Mouse (Mus musculus): ENCODE measurements at regions not wholly inside any gene's neighbourhood (a gene's known extent, or its start where the extent isn't known, plus 50 kb on each side); places are given as distances from the start of the nearest gene placed in this dataset.

DNA sequence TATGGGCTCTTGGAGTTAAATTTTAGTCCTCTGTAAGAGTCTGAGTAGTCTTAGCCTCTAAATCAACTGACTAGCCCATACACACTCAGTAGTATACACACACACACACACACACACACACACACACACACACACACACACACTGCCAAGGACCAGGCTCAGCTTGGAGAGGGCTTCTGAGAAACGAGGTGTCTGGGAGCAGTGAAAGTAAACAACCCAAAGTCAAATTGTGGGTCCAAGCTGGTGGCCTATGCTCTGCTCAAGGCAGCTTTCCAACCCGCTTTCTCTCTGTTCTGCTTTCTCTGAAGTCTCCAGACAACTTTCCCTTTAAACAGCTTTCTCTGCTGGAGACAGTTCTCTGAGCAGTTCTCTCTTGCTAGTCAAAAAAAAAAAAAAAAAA lies 157.6 kb upstream of the Ubash3b start:
- no peak for DNase-seq
- TF ChIP-seq CTCF (IDR thresholded peaks at IDR 0.05; ENCODE audit: low read depth) = no peak
- TF ChIP-seq EP300 (IDR thresholded peaks at IDR 0.05; ENCODE audit: low read depth) = no peak
- peaks cover 8% of the 10 kb centered on the region; the same call in 1 of the 2 replicates for H3K27me3 ChIP-seq (ENCODE audit: insufficient read depth, low read length)
- no peak overlapping the region for H3K27ac ChIP-seq (ENCODE audit: low read depth)
- ATAC-seq = no peak
- no peaks in the 10 kb centered on the region for H3K36me3 ChIP-seq (replicated peaks; ENCODE audit: insufficient read depth, low read length)
- H3K4me2 ChIP-seq (ENCODE audit: low read depth, low read length) = no peak overlapping the region
- 53% methylated on average over 2 of the region's 2 CpGs for WGBS (ENCODE audit: insufficient replicate concordance)
- H3K9ac ChIP-seq (replicated peaks) = no peak overlapping the region
- H3K4me1 ChIP-seq (ENCODE audit: insufficient read depth) = no peaks in the 10 kb centered on the region
- H3K4me3 ChIP-seq (ENCODE audit: low read depth, low read length) = no peak overlapping the region
- H3K9me3 ChIP-seq (ENCODE audit: low read length) = peaks cover 5% of the 10 kb centered on the region; the same call in 1 of the 2 replicates

DNA sequence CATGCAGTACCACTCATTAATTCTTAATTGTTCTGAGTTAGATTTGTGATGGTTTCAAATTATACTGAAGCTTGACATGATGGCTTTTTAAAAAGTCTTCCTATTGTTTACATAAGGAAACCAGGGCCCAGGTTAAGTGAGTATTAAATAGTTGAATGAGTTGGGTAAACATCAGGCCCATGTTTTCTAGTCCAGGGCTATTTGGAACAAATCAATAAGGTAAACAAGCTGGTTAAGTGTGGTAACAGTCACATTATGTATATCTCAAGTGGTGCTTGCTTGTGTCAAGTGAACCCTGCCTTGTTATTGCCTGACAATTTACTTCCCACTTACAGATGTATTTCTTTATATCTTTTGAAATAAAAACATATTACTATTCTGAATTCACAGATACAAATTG lies 144.7 kb upstream of the Ubash3b start:
- Histone ChIP-seq H3K4me3 (ENCODE audit: low read depth, low read length) (no peak overlapping the region), H3K36me3 (replicated peaks; ENCODE audit: insufficient read depth, low read length) (no peaks in the 10 kb centered on the region), H3K4me1 (ENCODE audit: insufficient read depth) (no peaks in the 10 kb centered on the region), H3K27me3 (ENCODE audit: insufficient read depth, low read length) (peaks cover 41% of the 10 kb centered on the region), H3K9me3 (ENCODE audit: low read length) (no peaks in the 10 kb centered on the region), H3K27ac (ENCODE audit: low read depth) (no peak overlapping the region), H3K4me2 (ENCODE audit: low read depth, low read length) (no peak overlapping the region), H3K9ac (replicated peaks) (no peak overlapping the region)
- no peak for TF ChIP-seq EP300 (IDR thresholded peaks at IDR 0.05; ENCODE audit: low read depth)
- TF ChIP-seq CTCF (IDR thresholded peaks at IDR 0.05; ENCODE audit: low read depth) = no peak
- DNase-seq (no peak), ATAC-seq (peak; percentile 78)

DNA sequence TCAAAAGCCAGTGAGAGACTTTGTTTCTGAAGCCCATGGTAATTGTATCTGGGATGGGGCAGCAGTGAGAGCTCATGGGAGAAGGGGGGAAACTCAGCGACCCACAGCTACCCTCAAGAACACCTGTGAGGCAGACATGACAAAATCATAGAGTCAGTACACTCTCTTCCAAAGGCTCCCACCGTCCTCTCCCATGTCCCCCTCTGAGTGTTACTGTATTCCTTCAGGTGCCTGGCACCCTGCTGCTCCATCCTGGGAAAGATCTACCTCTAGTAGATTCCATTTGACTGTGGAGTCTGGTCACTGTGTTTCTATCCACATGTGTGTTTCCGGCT lies 142.0 kb upstream of the Ubash3b start:
- TF ChIP-seq EP300 (IDR thresholded peaks at IDR 0.05; ENCODE audit: low read depth) (no peak), CTCF (IDR thresholded peaks at IDR 0.05; ENCODE audit: low read depth) (no peak)
- WGBS (ENCODE audit: insufficient replicate concordance) = 76% methylated on average over 3 of the region's 3 CpGs

DNA sequence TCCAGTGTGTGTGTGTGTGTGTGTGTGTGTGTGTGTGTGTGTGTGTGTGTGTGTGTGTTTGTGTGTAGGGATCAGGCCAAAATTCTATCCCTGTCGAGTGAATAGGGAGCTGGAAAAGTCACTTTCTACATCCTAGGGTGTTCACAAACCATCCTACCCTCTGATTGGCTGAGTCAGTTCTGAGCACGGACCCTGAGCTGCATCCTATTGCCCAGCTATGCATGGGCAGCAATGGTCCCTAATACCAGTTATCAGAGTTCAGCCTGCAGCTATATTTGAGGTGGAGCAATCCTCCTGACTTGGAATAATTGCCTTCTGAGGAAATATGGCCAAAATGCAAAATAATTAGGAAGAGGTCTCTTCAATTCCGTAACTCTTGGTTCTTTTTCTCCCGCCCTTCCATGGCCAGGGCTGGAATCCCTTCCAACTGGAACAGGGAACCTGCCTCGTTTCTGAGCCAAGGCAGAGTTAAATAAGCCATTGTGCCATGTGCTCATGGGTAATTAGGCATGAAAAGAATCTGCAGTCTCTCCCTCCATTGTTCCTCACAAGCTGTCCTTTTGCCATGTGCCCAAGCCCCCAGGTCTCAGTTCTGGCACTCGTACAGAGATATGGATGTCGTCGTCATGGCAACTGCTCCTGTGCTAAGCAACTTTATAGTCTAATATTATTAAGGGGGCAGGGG lies 141.5 kb upstream of the Ubash3b start:
- DNase-seq (no peak), ATAC-seq (no peak)
- peaks cover 37% of the 10 kb centered on the region for H3K27me3 ChIP-seq (ENCODE audit: insufficient read depth, low read length)
- no peak overlapping the region for H3K4me3 ChIP-seq (ENCODE audit: low read depth, low read length)
- no peaks in the 10 kb centered on the region for H3K4me1 ChIP-seq (ENCODE audit: insufficient read depth)
- H3K4me2 ChIP-seq (ENCODE audit: low read depth, low read length) = no peak overlapping the region
- WGBS (ENCODE audit: insufficient replicate concordance) = 61% methylated on average over 8 of the region's 8 CpGs
- no peaks in the 10 kb centered on the region for H3K36me3 ChIP-seq (replicated peaks; ENCODE audit: insufficient read depth, low read length)
- H3K27ac ChIP-seq (ENCODE audit: low read depth) = no peak overlapping the region
- no peaks in the 10 kb centered on the region for H3K9me3 ChIP-seq (ENCODE audit: low read length)
- no peak for TF ChIP-seq CTCF (IDR thresholded peaks at IDR 0.05; ENCODE audit: low read depth)
- TF ChIP-seq EP300 (IDR thresholded peaks at IDR 0.05; ENCODE audit: low read depth) = no peak
- H3K9ac ChIP-seq (replicated peaks) = no peak overlapping the region

More for the DNA sequence above, 142.0 kb upstream of the Ubash3b start:
- Histone ChIP-seq H3K36me3 (replicated peaks; ENCODE audit: insufficient read depth, low read length) (no peaks in the 10 kb centered on the region), H3K4me2 (ENCODE audit: low read depth, low read length) (no peak overlapping the region), H3K9me3 (ENCODE audit: low read length) (no peaks in the 10 kb centered on the region), H3K9ac (replicated peaks) (no peak overlapping the region), H3K27me3 (ENCODE audit: insufficient read depth, low read length) (peaks cover 37% of the 10 kb centered on the region), H3K4me1 (ENCODE audit: insufficient read depth) (no peaks in the 10 kb centered on the region), H3K4me3 (ENCODE audit: low read depth, low read length) (no peak overlapping the region), H3K27ac (ENCODE audit: low read depth) (no peak overlapping the region)
- ATAC-seq (no peak), DNase-seq (no peak)

DNA sequence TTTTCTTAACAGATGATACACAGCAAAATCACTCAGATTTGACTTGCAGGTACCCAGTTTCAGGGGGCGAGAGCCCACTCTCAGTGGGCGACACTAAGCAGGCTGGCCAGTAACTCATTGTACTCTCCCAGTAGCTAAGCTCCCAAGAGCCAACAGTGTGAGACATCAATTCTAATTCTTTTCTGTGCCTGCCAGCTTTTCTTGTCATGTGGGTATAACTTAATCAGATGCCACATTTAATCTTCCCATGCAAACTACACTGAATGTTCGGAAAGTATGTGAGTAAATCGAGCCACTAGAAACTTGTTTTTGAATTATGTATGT lies 124.6 kb upstream of the Ubash3b start:
- WGBS (ENCODE audit: insufficient replicate concordance) = 78% methylated on average over 4 of the region's 4 CpGs
- no peak overlapping the region for H3K4me3 ChIP-seq (ENCODE audit: low read depth, low read length)

DNA sequence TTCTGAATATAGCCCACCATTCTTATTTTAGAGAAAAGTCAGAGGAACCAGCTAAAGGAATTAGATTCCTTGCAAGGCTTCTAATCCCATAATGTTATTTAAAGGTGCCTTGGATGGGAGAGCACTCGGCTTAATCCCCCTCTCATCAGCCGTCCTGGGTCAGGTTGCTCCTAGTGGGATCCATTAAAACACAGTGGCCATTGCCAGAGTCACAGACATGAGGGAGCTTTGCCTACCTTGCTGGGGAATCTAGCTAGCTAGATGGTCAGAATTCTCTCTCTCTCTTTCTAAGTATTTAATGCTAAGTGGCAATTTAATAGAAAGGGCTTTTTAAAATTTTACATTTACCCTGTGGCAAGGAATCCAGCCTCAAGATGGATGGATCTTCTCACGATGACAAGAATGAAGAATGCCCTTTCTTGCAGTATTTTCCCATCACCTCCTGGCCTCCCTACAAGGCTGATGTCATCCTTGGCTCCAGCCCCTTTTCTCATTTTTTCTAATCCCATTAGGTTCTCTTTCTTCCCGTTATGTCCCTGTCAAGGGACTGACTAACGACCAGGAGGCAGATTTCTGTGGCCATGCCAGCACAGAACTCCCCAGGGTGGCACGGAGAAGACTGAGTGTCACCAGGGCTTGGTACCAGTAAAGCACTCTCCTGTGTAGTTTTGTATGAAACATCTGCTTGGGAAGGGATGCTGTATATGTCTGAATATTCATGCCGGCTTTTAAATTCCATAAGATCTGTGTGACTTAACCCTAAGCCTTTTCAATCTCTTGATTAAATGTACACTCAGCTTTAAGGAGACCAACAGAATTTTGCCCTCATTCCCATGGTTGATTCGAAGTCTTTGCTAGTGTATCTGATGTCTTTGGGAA lies 124.0 kb upstream of the Ubash3b start:
- Histone ChIP-seq H3K27me3 (ENCODE audit: insufficient read depth, low read length) (peaks cover 12% of the 10 kb centered on the region), H3K9me3 (ENCODE audit: low read length) (0 out of 2 replicates have a peak, but pooled peaks cover under 1% of the 10 kb centered on the region), H3K9ac (replicated peaks) (no peak overlapping the region), H3K4me1 (ENCODE audit: insufficient read depth) (no peaks in the 10 kb centered on the region), H3K4me2 (ENCODE audit: low read depth, low read length) (no peak overlapping the region), H3K27ac (ENCODE audit: low read depth) (no peak overlapping the region), H3K4me3 (ENCODE audit: low read depth, low read length) (no peak overlapping the region), H3K36me3 (replicated peaks; ENCODE audit: insufficient read depth, low read length) (no peaks in the 10 kb centered on the region)
- WGBS (ENCODE audit: insufficient replicate concordance) = 58% methylated on average over 8 of the region's 8 CpGs
- TF ChIP-seq EP300 (IDR thresholded peaks at IDR 0.05; ENCODE audit: low read depth) = no peak
- no peak for TF ChIP-seq CTCF (IDR thresholded peaks at IDR 0.05; ENCODE audit: low read depth)
- DNase-seq (no peak), ATAC-seq (no peak)

More for the DNA sequence above, 124.6 kb upstream of the Ubash3b start:
- H3K27ac ChIP-seq (ENCODE audit: low read depth) = no peak overlapping the region
- TF ChIP-seq EP300 (IDR thresholded peaks at IDR 0.05; ENCODE audit: low read depth) = no peak
- DNase-seq (no peak), ATAC-seq (no peak)
- no peak overlapping the region for H3K9ac ChIP-seq (replicated peaks)
- H3K27me3 ChIP-seq (ENCODE audit: insufficient read depth, low read length) = peaks cover 11% of the 10 kb centered on the region
- H3K4me1 ChIP-seq (ENCODE audit: insufficient read depth) = no peaks in the 10 kb centered on the region
- peaks cover 3% of the 10 kb centered on the region; the same call in 1 of the 2 replicates for H3K9me3 ChIP-seq (ENCODE audit: low read length)
- no peaks in the 10 kb centered on the region for H3K36me3 ChIP-seq (replicated peaks; ENCODE audit: insufficient read depth, low read length)
- H3K4me2 ChIP-seq (ENCODE audit: low read depth, low read length) = no peak overlapping the region
